In genomic region chr9:108048566-108048955, GRCm38 (mm10) we compare ENCODE assay signal across 8 mouse cellular contexts. TPM values are rescaled to one million over a fixed set of nuclear protein-coding genes. Genes with fewer than 3 reads are reported as not detected.
A peak's percentile ranks its signal among the peaks of the same experiment; 100 is the strongest.
DNase-seq lines count a peak whose midpoint lies in the region; ATAC-seq and TF ChIP-seq lines count a peak whose summit lies in the region.

No protein-coding gene starts in this region.

- H3K4me1 ChIP-seq in hindbrain, embryonic 14.5 days (replicated peaks; ENCODE audit: control insufficient read depth, insufficient read depth, low read length): peaks cover 13% of the 10 kb centered on the region
- peaks cover 7% of the 10 kb centered on the region; the same call in 1 of the 2 replicates for H3K4me1 ChIP-seq in midbrain, postnatal 0 days (ENCODE audit: insufficient read depth, low read length)

- no peak for TF ChIP-seq CTCF in layer of hippocampus, adult 2 months (conservative IDR thresholded peaks at IDR 0.05)
- TF ChIP-seq CTCF in midbrain, postnatal 0 days (IDR thresholded peaks at IDR 0.05): no peak

- WGBS in hindbrain, embryonic 14.5 days: 1% methylated on average over 19 of the region's 19 CpGs
- 1% methylated on average over 19 of the region's 19 CpGs for WGBS in midbrain, postnatal 0 days

- intact Hi-C loops in left cerebral cortex, postnatal 14 days (cut with DNase I): loop anchor here (5.0 kb wide), 1 partner anchor 86 kb away; no protein-coding TSS in a partner anchor

- H3K4me3 ChIP-seq in layer of hippocampus, adult 2 months: peak overlapping the region; percentile 92
- H3K4me3 ChIP-seq in hindbrain, embryonic 14.5 days (replicated peaks; ENCODE audit: low read length): peak overlapping the region; percentile 57
- peak overlapping the region; percentile 70 for H3K4me3 ChIP-seq in midbrain, postnatal 0 days (ENCODE audit: low read depth, low read length)

- H3K9ac ChIP-seq in hindbrain, embryonic 14.5 days: peak overlapping the region; percentile 58
- H3K9ac ChIP-seq in midbrain, postnatal 0 days (replicated peaks; ENCODE audit: low read length, poor library complexity, severe bottlenecking): peak overlapping the region; percentile 74

- H3K27me3 ChIP-seq in hindbrain, embryonic 14.5 days (ENCODE audit: control insufficient read depth, insufficient read depth, low read length): no peaks in the 10 kb centered on the region
- no peaks in the 10 kb centered on the region for H3K27me3 ChIP-seq in midbrain, postnatal 0 days (ENCODE audit: insufficient read depth, low read length)

- no peaks in the 10 kb centered on the region for H3K9me3 ChIP-seq in hindbrain, embryonic 14.5 days (ENCODE audit: control insufficient read depth, low read length)
- H3K9me3 ChIP-seq in midbrain, postnatal 0 days (ENCODE audit: low read length): no peaks in the 10 kb centered on the region

- no peak for DNase-seq in layer of hippocampus, adult 2 months (ENCODE audit: low spot score in 2 of 2)
- no peak for DNase-seq in layer of hippocampus, adult 8-10 months (ENCODE audit: low spot score in 2 of 2)
- peak; percentile 57 for DNase-seq in c-Kit-positive CD71-positive TER-119-positive erythroid progenitor cells, embryonic 14.5 days (ENCODE audit: low spot score)
- peak; percentile 28 for DNase-seq in hindbrain, embryonic 14.5 days (ENCODE audit: low spot score)
- DNase-seq in midbrain, postnatal 0 days (ENCODE audit: low spot score): no peak
- DNase-seq in left cerebral cortex, postnatal 14 days (ENCODE audit: low spot score in 2 of 2): no peak
- DNase-seq in frontal cortex, postnatal 36 days (ENCODE audit: low spot score in 2 of 2): no peak
- no peak for DNase-seq in embryo, embryonic 9.5 days (ENCODE audit: extremely low spot score)

- H3K27ac ChIP-seq in layer of hippocampus, adult 2 months: peak overlapping the region; percentile 56; the same call in 1 of the 2 replicates
- H3K27ac ChIP-seq in hindbrain, embryonic 14.5 days: peak overlapping the region; percentile 60
- H3K27ac ChIP-seq in midbrain, postnatal 0 days (ENCODE audit: low read depth, low read length): no peak overlapping the region

- H3K36me3 ChIP-seq in hindbrain, embryonic 14.5 days (replicated peaks; ENCODE audit: control insufficient read depth, insufficient read depth): peaks cover 48% of the 10 kb centered on the region
- peaks cover 37% of the 10 kb centered on the region for H3K36me3 ChIP-seq in midbrain, postnatal 0 days (ENCODE audit: insufficient read depth, low read length)

- peak overlapping the region; percentile 80 for H3K4me2 ChIP-seq in hindbrain, embryonic 14.5 days (replicated peaks)
- H3K4me2 ChIP-seq in midbrain, postnatal 0 days (ENCODE audit: low read depth, low read length, poor library complexity, severe bottlenecking): peak overlapping the region; percentile 95

- peak; percentile 32; the same call in 1 of the 2 replicates for ATAC-seq in hindbrain, embryonic 14.5 days (ENCODE audit: low FRiP score)
- peak; percentile 44; the same call in 1 of the 2 replicates for ATAC-seq in midbrain, postnatal 0 days (ENCODE audit: low FRiP score)

RNA-seq across cellular contexts. Expression of gene Gmppb, which starts 0.5 kb away (rescaled TPM):
- total RNA-seq in layer of hippocampus, adult 2 months (2021): 10 to 100 TPM; 17.5 to 17.7 TPM
- 10 to 100 TPM; 17.2 to 21.6 (median 19.2) TPM for total RNA-seq in layer of hippocampus, adult 8-10 months (2022)
- 17.7 and 18.2 TPM in 2 replicates for polyA plus RNA-seq in hindbrain, embryonic 14.5 days (2014; fragmentation: Nextera tagmentation; extraction: Ambion mirVana)
- total RNA-seq in midbrain, postnatal 0 days (2014; rRNA removed): 13.4 and 18.7 TPM in 2 replicates
- polyA plus RNA-seq in midbrain, postnatal 0 days (2015; fragmentation: Nextera tagmentation; extraction: Ambion mirVana): 14.9 and 17.8 TPM in 2 replicates
- 10 to 100 TPM; 19.0 to 22.1 TPM for total RNA-seq in left cerebral cortex, postnatal 14 days (2021)

RNA-seq across cellular contexts. Expression of gene Amigo3, which starts 4.4 kb away (rescaled TPM):
- total RNA-seq in layer of hippocampus, adult 2 months (2021): 1 to 10 TPM; 2.0 to 2.6 TPM
- total RNA-seq in layer of hippocampus, adult 8-10 months (2022): 1 to 10 TPM; 1.2 to 2.3 (median 1.6) TPM
- 2.4 and 2.9 TPM in 2 replicates for polyA plus RNA-seq in hindbrain, embryonic 14.5 days (2014; fragmentation: Nextera tagmentation; extraction: Ambion mirVana)
- total RNA-seq in midbrain, postnatal 0 days (2014; rRNA removed): 2.5 and 3.7 TPM in 2 replicates
- 1.4 and 1.6 TPM in 2 replicates for polyA plus RNA-seq in midbrain, postnatal 0 days (2015; fragmentation: Nextera tagmentation; extraction: Ambion mirVana)
- 1 to 10 TPM; 1.5 to 2.0 TPM for total RNA-seq in left cerebral cortex, postnatal 14 days (2021)

RNA-seq across cellular contexts. Expression of gene Mst1, which starts 31.7 kb away (rescaled TPM):
- not detected for total RNA-seq in layer of hippocampus, adult 2 months (2021)
- not detected for total RNA-seq in layer of hippocampus, adult 8-10 months (2022)
- polyA plus RNA-seq in hindbrain, embryonic 14.5 days (2014; fragmentation: Nextera tagmentation; extraction: Ambion mirVana): not detected in 2 replicates
- 0.14 TPM in 1 of 2 replicates, not detected in the other for total RNA-seq in midbrain, postnatal 0 days (2014; rRNA removed)
- polyA plus RNA-seq in midbrain, postnatal 0 days (2015; fragmentation: Nextera tagmentation; extraction: Ambion mirVana): not detected in 2 replicates
- total RNA-seq in left cerebral cortex, postnatal 14 days (2021): not detected

RNA-seq across cellular contexts. Expression of gene Rnf123, which starts 34.6 kb away (rescaled TPM):
- 100 to 1,000 TPM in 1 of 2 experiments, 10 to 100 TPM in 1; 95.7 to 111 TPM for total RNA-seq in layer of hippocampus, adult 2 months (2021)
- total RNA-seq in layer of hippocampus, adult 8-10 months (2022): 100 to 1,000 TPM in 3 of 4 experiments, 10 to 100 TPM in 1; 89.0 to 123 (median 115) TPM
- polyA plus RNA-seq in hindbrain, embryonic 14.5 days (2014; fragmentation: Nextera tagmentation; extraction: Ambion mirVana): 49.9 and 50.9 TPM in 2 replicates
- 46.3 and 60.6 TPM in 2 replicates for total RNA-seq in midbrain, postnatal 0 days (2014; rRNA removed)
- polyA plus RNA-seq in midbrain, postnatal 0 days (2015; fragmentation: Nextera tagmentation; extraction: Ambion mirVana): 44.1 and 49.1 TPM in 2 replicates
- total RNA-seq in left cerebral cortex, postnatal 14 days (2021): 100 to 1,000 TPM in 1 of 2 experiments, 10 to 100 TPM in 1; 93.9 to 103 TPM

RNA-seq across cellular contexts. Expression of gene Apeh, which starts 45.8 kb away (rescaled TPM):
- total RNA-seq in layer of hippocampus, adult 2 months (2021): 10 to 100 TPM; 35.3 to 37.0 TPM
- total RNA-seq in layer of hippocampus, adult 8-10 months (2022): 10 to 100 TPM; 33.9 to 45.8 (median 35.5) TPM
- polyA plus RNA-seq in hindbrain, embryonic 14.5 days (2014; fragmentation: Nextera tagmentation; extraction: Ambion mirVana): 44.8 and 48.7 TPM in 2 replicates
- 32.3 and 45.1 TPM in 2 replicates for total RNA-seq in midbrain, postnatal 0 days (2014; rRNA removed)
- polyA plus RNA-seq in midbrain, postnatal 0 days (2015; fragmentation: Nextera tagmentation; extraction: Ambion mirVana): 38.3 and 42.7 TPM in 2 replicates
- total RNA-seq in left cerebral cortex, postnatal 14 days (2021): 10 to 100 TPM; 33.3 to 35.4 TPM

Comparison
In these comparisons a context has a peak if more than half of its experiments do, and no peak if none do; other contexts are left out.
1. DNase-seq: peak in c-Kit-positive CD71-positive TER-119-positive erythroid progenitor cells, embryonic 14.5 days (single experiment) and hindbrain, embryonic 14.5 days (single experiment); none in layer of hippocampus, adult 2 months (0 of 2), layer of hippocampus, adult 8-10 months (0 of 2), midbrain, postnatal 0 days (single experiment), left cerebral cortex, postnatal 14 days (0 of 2), frontal cortex, postnatal 36 days (0 of 2) and embryo, embryonic 9.5 days (single experiment).
2. Peak in every context shown above with its lines, with median percentiles within 50 percentile points of each other: H3K4me3 ChIP-seq.